Mouse (Mus musculus) ES-Bruce4 (cell line): ENCODE results near the gene Nfib.

Experiments used
- CTCF ChIP-seq: IDR thresholded peaks from one replicate; pipeline ENCODE4 v1.8.1; 2011; ENCODE audit warnings: low read depth, low read length
- POLR2A ChIP-seq: IDR thresholded peaks from one replicate; pipeline ENCODE4 v1.8.1; 2011; ENCODE audit warnings: low read length; ENCODE audit not compliant: insufficient read depth

GRCm38 (mm10) chr4:82507541-82508280 is 197.8 kb downstream of the Nfib start:
- TF ChIP-seq CTCF (no peak), POLR2A (no peak)
